Mouse (Mus musculus): Measurements from ENCODE around the gene Nipsnap3a. TPM values are rescaled to one million over a fixed set of nuclear protein-coding genes. Genes with fewer than 3 reads are reported as not detected.

Gene Nipsnap3a
- total RNA-seq, 1 experiment from 2014 or later: not detected

Other genes starting within 250 kb of the Nipsnap3a start
- gene Olfr275, start 174.7 kb upstream of the Nipsnap3a start, total RNA-seq (2021): not detected in 2 replicates
- not detected in 2 replicates for gene Olfr273, start 130.0 kb upstream of the Nipsnap3a start, total RNA-seq (2021)
- not detected in 2 replicates for gene Olfr272, start 70.1 kb upstream of the Nipsnap3a start, total RNA-seq (2021)
- gene Olfr270, start 24.7 kb upstream of the Nipsnap3a start, total RNA-seq (2021): not detected in 2 replicates
- gene Nipsnap3b, start 22.6 kb downstream of the Nipsnap3a start, total RNA-seq (2021): 34.4 and 45.2 TPM in 2 replicates
- gene Abca1, start 170.6 kb downstream of the Nipsnap3a start, total RNA-seq (2021): 164 and 209 TPM in 2 replicates

All from adrenal gland, postnatal 14 days (tissue).